Mouse (Mus musculus) lung, adult 2 months (tissue): ENCODE measurements around the gene Rps18.

Experiments
- CTCF ChIP-seq: fragments of 200-500 bp; IDR thresholded peaks from 2 replicates; pipeline ENCODE4 v1.5.1; 2011; ENCODE audit warnings: mild to moderate bottlenecking, low read length, control low read depth; ENCODE audit not compliant: insufficient read depth
- POLR2A ChIP-seq: fragments of 200-500 bp; IDR thresholded peaks from 2 replicates; pipeline ENCODE4 v1.6.1; 2011; ENCODE audit warnings: low read depth, mild to moderate bottlenecking, control low read depth, low read length, borderline replicate concordance; ENCODE audit errors: extremely low read depth

DNA sequence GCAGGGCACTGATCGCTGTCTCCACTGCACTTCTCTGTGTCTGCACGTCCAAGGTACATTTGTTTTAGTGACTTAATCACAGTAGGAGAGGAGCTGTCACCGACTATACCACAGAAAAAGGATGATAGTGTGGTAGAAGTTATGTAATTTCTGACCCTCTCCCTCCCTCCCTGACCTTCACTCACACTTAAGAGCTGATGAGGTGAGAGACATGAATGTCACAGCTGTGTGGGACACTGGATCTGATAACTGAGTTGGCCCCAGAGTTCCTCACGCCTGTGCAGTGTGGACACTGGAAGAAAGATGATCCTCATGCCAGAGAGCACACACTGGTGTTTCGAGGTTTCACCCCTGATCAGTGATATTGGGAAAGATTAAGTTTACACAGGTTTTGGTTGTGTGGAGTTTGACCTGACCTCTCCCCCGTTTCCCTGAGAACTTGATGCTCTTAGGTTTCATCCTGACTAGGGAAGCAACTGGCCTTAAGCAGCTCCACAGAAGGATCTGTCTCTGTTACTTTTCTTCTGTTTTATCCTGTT, 23.8 kb upstream of the Rps18 start:
- no peak for TF ChIP-seq CTCF
- no peak for TF ChIP-seq POLR2A
